Mouse (Mus musculus): ENCODE data around the gene Prdx2. TPM values are rescaled to one million over a fixed set of nuclear protein-coding genes. Genes with fewer than 3 reads are reported as not detected.
A peak's percentile ranks its signal among the peaks of the same experiment; 100 is the strongest.

The Prdx2 gene
- polyA plus RNA-seq, 1 experiment from 2014 or later, result 1,326 TPM

- Histone ChIP-seq H3K4me1 (ENCODE audit: control insufficient read depth, insufficient read depth, low read length) (0 out of 2 replicates have a peak, but pooled peaks cover 3% of the 10 kb centered on the region), H3K27me3 (ENCODE audit: control insufficient read depth, insufficient read depth, low read length) (peaks cover 17% of the 10 kb centered on the region), H3K4me2 (ENCODE audit: low read depth, severe bottlenecking) (no peak overlapping the region), H3K9me3 (ENCODE audit: control insufficient read depth, low read length) (no peaks in the 10 kb centered on the region), H3K4me3 (ENCODE audit: low read depth, low read length) (no peak overlapping the region), H3K27ac (replicated peaks; ENCODE audit: low read depth, low read length) (no peak overlapping the region), H3K9ac (ENCODE audit: low read length) (no peak overlapping the region), H3K36me3 (ENCODE audit: control insufficient read depth, insufficient read depth, low read length) (peaks cover 15% of the 10 kb centered on the region)
- no peak for ATAC-seq (ENCODE audit: insufficient number of reproducible peaks, low FRiP score, low TSS enrichment, low read depth)
- no peak for DNase-seq (ENCODE audit: low spot score)
- 51% methylated on average over 5 of the region's 5 CpGs for WGBS
Observed at GRCm38 (mm10) chr8:85017209-85017608, 47.8 kb downstream of the Prdx2 start.

GRCm38 (mm10) chr8:85021514-85022055 is 52.2 kb downstream of the Prdx2 start:
- Histone ChIP-seq H3K27ac (replicated peaks; ENCODE audit: low read depth, low read length) (no peak overlapping the region), H3K9ac (ENCODE audit: low read length) (no peak overlapping the region), H3K4me1 (ENCODE audit: control insufficient read depth, insufficient read depth, low read length) (peaks cover 5% of the 10 kb centered on the region; the same call in 1 of the 2 replicates), H3K36me3 (ENCODE audit: control insufficient read depth, insufficient read depth, low read length) (peaks cover 20% of the 10 kb centered on the region), H3K9me3 (ENCODE audit: control insufficient read depth, low read length) (no peaks in the 10 kb centered on the region), H3K4me2 (ENCODE audit: low read depth, severe bottlenecking) (no peak overlapping the region), H3K4me3 (ENCODE audit: low read depth, low read length) (no peak overlapping the region), H3K27me3 (ENCODE audit: control insufficient read depth, insufficient read depth, low read length) (no peaks in the 10 kb centered on the region)
- ATAC-seq (ENCODE audit: insufficient number of reproducible peaks, low FRiP score, low TSS enrichment, low read depth) (no peak), DNase-seq (ENCODE audit: low spot score) (no peak)
- 92% methylated on average over 3 of the region's 3 CpGs for WGBS

GRCm38 (mm10) chr8:85023846-85024245 is 54.5 kb downstream of the Prdx2 start:
- ATAC-seq (ENCODE audit: insufficient number of reproducible peaks, low FRiP score, low TSS enrichment, low read depth) (no peak), DNase-seq (ENCODE audit: low spot score) (no peak)
- Histone ChIP-seq H3K4me2 (ENCODE audit: low read depth, severe bottlenecking) (peak overlapping the region; percentile 81; the same call in 1 of the 2 replicates), H3K9me3 (ENCODE audit: control insufficient read depth, low read length) (no peaks in the 10 kb centered on the region), H3K4me3 (ENCODE audit: low read depth, low read length) (peak overlapping the region; percentile 70; the same call in 1 of the 2 replicates), H3K36me3 (ENCODE audit: control insufficient read depth, insufficient read depth, low read length) (peaks cover 12% of the 10 kb centered on the region), H3K27me3 (ENCODE audit: control insufficient read depth, insufficient read depth, low read length) (no peaks in the 10 kb centered on the region), H3K27ac (replicated peaks; ENCODE audit: low read depth, low read length) (no peak overlapping the region), H3K4me1 (ENCODE audit: control insufficient read depth, insufficient read depth, low read length) (peaks cover 11% of the 10 kb centered on the region; the same call in 1 of the 2 replicates), H3K9ac (ENCODE audit: low read length) (no peak overlapping the region)
- 95% methylated on average over 3 of the region's 3 CpGs for WGBS

Small RNA genes lying within 50 kb of the gene (microRNA-seq; reads per million reads assigned to microRNA genes)
- not detected for gene Gm24197

Other genes with a start within 250 kb of the Prdx2 start
- 7.7 and 8.6 TPM in 2 replicates for gene G430095P16Rik, start 246.6 kb upstream of the Prdx2 start, polyA plus RNA-seq (2014; fragmentation: Nextera tagmentation; extraction: Ambion mirVana)
- gene Nfix, start 169.2 kb upstream of the Prdx2 start, polyA plus RNA-seq (2014; fragmentation: Nextera tagmentation; extraction: Ambion mirVana), result 4.6 TPM in 2 replicates
- gene Dand5, start 146.8 kb upstream of the Prdx2 start, polyA plus RNA-seq (2014; fragmentation: Nextera tagmentation; extraction: Ambion mirVana), result 3.6 and 3.9 TPM in 2 replicates
- gene Gadd45gip1, start 138.1 kb upstream of the Prdx2 start, polyA plus RNA-seq (2014; fragmentation: Nextera tagmentation; extraction: Ambion mirVana), result 45.0 and 46.7 TPM in 2 replicates
- gene Rad23a, start 128.9 kb upstream of the Prdx2 start, polyA plus RNA-seq (2014; fragmentation: Nextera tagmentation; extraction: Ambion mirVana), result 93.1 and 93.4 TPM in 2 replicates
- 854 and 918 TPM in 2 replicates for gene Calr, start 122.7 kb upstream of the Prdx2 start, polyA plus RNA-seq (2014; fragmentation: Nextera tagmentation; extraction: Ambion mirVana)
- gene Farsa, start 112.6 kb upstream of the Prdx2 start, polyA plus RNA-seq (2014; fragmentation: Nextera tagmentation; extraction: Ambion mirVana), result 99.9 and 105 TPM in 2 replicates
- gene Syce2, start 97.5 kb upstream of the Prdx2 start, polyA plus RNA-seq (2014; fragmentation: Nextera tagmentation; extraction: Ambion mirVana), result 86.5 and 89.0 TPM in 2 replicates
- 42.1 and 43.3 TPM in 2 replicates for gene Gcdh, start 75.7 kb upstream of the Prdx2 start, polyA plus RNA-seq (2014; fragmentation: Nextera tagmentation; extraction: Ambion mirVana)
- gene Klf1, start 67.7 kb upstream of the Prdx2 start, polyA plus RNA-seq (2014; fragmentation: Nextera tagmentation; extraction: Ambion mirVana), result 9.1 and 11.0 TPM in 2 replicates
- gene Dnase2a, start 61.0 kb upstream of the Prdx2 start, polyA plus RNA-seq (2014; fragmentation: Nextera tagmentation; extraction: Ambion mirVana), result 8.2 and 8.6 TPM in 2 replicates
- 0.17 and 0.71 TPM in 2 replicates for gene Mast1, start 32.2 kb upstream of the Prdx2 start, polyA plus RNA-seq (2014; fragmentation: Nextera tagmentation; extraction: Ambion mirVana)
- gene Rtbdn, start 22.6 kb upstream of the Prdx2 start, polyA plus RNA-seq (2014; fragmentation: Nextera tagmentation; extraction: Ambion mirVana), result 0.16 TPM in 1 of 2 replicates, not detected in the other
- not detected in 2 replicates for gene Gm49661, start 154 bp upstream of the Prdx2 start, polyA plus RNA-seq (2014; fragmentation: Nextera tagmentation; extraction: Ambion mirVana)
- 127 and 133 TPM in 2 replicates for gene Rnaseh2a, start 180 bp downstream of the Prdx2 start, polyA plus RNA-seq (2014; fragmentation: Nextera tagmentation; extraction: Ambion mirVana)
- gene Junb, start 9.1 kb downstream of the Prdx2 start, polyA plus RNA-seq (2014; fragmentation: Nextera tagmentation; extraction: Ambion mirVana), result 7.2 and 7.7 TPM in 2 replicates
- gene Hook2, start 21.0 kb downstream of the Prdx2 start, polyA plus RNA-seq (2014; fragmentation: Nextera tagmentation; extraction: Ambion mirVana), result 14.5 and 15.2 TPM in 2 replicates
- not detected in 2 replicates for gene Best2, start 44.9 kb downstream of the Prdx2 start, polyA plus RNA-seq (2014; fragmentation: Nextera tagmentation; extraction: Ambion mirVana)
- gene Asna1, start 55.7 kb downstream of the Prdx2 start, polyA plus RNA-seq (2014; fragmentation: Nextera tagmentation; extraction: Ambion mirVana), result 119 and 131 TPM in 2 replicates
- gene Trir, start 57.2 kb downstream of the Prdx2 start, polyA plus RNA-seq (2014; fragmentation: Nextera tagmentation; extraction: Ambion mirVana), result 194 and 197 TPM in 2 replicates
- gene Tnpo2, start 67.3 kb downstream of the Prdx2 start, polyA plus RNA-seq (2014; fragmentation: Nextera tagmentation; extraction: Ambion mirVana), result 12.7 and 16.3 TPM in 2 replicates
- gene Fbxw9, start 90.5 kb downstream of the Prdx2 start, polyA plus RNA-seq (2014; fragmentation: Nextera tagmentation; extraction: Ambion mirVana), result 21.0 and 21.2 TPM in 2 replicates
- gene Gm5741, start 98.4 kb downstream of the Prdx2 start, polyA plus RNA-seq (2014; fragmentation: Nextera tagmentation; extraction: Ambion mirVana), result 0.75 TPM in 1 of 2 replicates, not detected in the other
- 69.4 and 73.8 TPM in 2 replicates for gene Dhps, start 102.2 kb downstream of the Prdx2 start, polyA plus RNA-seq (2014; fragmentation: Nextera tagmentation; extraction: Ambion mirVana)
- gene Wdr83os, start 111.2 kb downstream of the Prdx2 start, polyA plus RNA-seq (2014; fragmentation: Nextera tagmentation; extraction: Ambion mirVana), result 112 and 115 TPM in 2 replicates
- 54.9 and 57.7 TPM in 2 replicates for gene Wdr83, start 111.7 kb downstream of the Prdx2 start, polyA plus RNA-seq (2014; fragmentation: Nextera tagmentation; extraction: Ambion mirVana)
- 22.1 and 23.4 TPM in 2 replicates for gene Man2b1, start 113.7 kb downstream of the Prdx2 start, polyA plus RNA-seq (2014; fragmentation: Nextera tagmentation; extraction: Ambion mirVana)
- 2.1 and 2.3 TPM in 2 replicates for gene Zfp791, start 153.5 kb downstream of the Prdx2 start, polyA plus RNA-seq (2014; fragmentation: Nextera tagmentation; extraction: Ambion mirVana)
- gene Cks1brt, start 182.3 kb downstream of the Prdx2 start, polyA plus RNA-seq (2014; fragmentation: Nextera tagmentation; extraction: Ambion mirVana), result not detected in 2 replicates

Data from limb, embryonic 11.5 days (tissue).